Mouse (Mus musculus) 416B (cell line): Measurements from ENCODE around the gene Eif3b.

Experiments
- DNase-seq: peaks from one replicate; pipeline ENCODE4 v3.0.0; 2011; ENCODE audit warnings: low read depth

Eif3b gene

DNA sequence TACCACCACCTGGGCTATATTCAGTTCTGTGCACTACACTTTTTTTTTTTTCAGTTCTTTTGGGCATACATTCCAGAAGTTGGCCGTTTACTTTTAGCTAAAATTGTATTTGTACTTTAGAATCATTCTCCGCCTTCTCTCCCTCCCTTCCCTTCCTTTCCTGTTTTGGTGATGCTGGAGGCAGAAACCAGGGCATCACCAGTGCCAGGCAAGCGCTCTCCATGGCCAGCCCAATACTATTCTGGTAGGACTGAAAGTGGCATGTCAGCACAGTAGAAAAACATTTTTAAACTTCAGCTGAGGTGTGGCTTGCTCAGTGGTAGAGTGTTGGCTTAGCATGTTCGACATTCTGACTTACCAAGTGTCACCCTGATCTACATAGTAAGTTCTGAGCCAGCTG, 62.3 kb downstream of the Eif3b start:
- no peak for DNase-seq

DNA sequence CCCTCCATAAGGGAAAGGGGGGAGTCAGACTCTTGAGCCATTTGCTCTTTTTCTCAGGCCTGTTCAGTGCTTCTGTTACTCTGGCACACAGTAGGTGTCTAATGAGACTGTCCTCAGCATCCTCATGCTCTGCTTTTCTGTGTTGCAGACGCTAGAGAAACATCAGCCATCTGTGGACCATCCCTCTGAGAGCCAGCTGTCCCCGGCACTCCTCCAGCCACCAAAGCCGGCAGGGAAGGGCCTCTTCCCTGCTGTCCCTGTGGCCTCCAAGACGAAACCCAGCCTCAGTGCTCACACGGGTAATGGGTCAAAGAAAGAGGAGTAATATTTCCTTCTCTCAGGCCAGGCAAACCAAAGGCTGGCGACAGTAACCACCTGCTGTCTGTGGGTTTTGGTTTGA, 72.0 kb downstream of the Eif3b start:
- no peak for DNase-seq

DNA sequence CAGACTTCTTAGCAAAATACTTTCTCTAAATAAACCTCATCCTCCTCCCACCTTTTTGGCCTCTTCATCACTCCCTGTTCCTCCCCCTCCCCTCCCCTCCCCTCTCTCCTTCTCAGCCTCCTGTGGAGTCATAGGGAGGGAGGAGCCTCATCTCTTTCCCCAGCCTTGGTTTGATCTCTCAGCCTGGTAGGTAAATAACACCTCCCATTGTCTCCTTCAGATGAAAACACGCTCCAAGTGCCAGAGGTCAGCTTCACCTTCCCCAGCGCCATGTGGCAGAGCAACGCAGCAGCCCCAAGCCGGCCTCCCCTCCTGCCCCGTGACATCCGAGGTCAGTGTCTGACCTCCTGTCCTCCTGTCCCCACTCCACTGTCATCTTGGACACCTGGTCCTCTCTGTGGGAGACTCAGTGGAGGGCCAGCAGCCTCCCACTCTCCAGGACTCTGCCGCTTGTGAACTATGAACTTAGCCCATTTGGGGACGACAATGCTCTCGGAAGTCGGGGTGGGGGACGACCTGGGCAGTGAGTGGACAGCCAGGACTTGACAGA, 73.6 kb downstream of the Eif3b start:
- no peak for DNase-seq
